Mouse (Mus musculus): ENCODE measurements around the gene Hormad2. TPM values are rescaled to one million over a fixed set of nuclear protein-coding genes. Genes with fewer than 3 reads are reported as not detected.

Gene Hormad2
- polyA plus RNA-seq (2016; fragmentation: Nextera tagmentation; extraction: Ambion mirVana): 0.10 and 0.66 TPM in 2 replicates

- Histone ChIP-seq H3K27ac (no peak within 1 kb of the TSS), H3K4me3 (no peak within 1 kb of the TSS), H3K4me1 (0 out of 2 replicates have a peak, but pooled peaks cover 3% of the 10 kb centered on the region), H3K9me3 (no peaks in the 10 kb centered on the region), H3K9ac (no peak within 1 kb of the TSS), H3K27me3 (no peaks in the 10 kb centered on the region), H3K36me3 (no peaks in the 10 kb centered on the region), H3K4me2 (replicated peaks) (no peak within 1 kb of the TSS)
- 54% methylated on average over 19 of the region's 19 CpGs for WGBS
- ATAC-seq (ENCODE audit: insufficient number of reproducible peaks, insufficient read depth, low FRiP score, low TSS enrichment): peak; percentile 52; the same call in 1 of the 2 replicates
Observed at GRCm38 (mm10) chr11:4440978-4441377, at the start of gene Hormad2. Gene Hormad2, minus strand, starts transcription at chr11:4441105.

GRCm38 (mm10) chr11:4489207-4489606, 48.3 kb upstream of the Hormad2 start:
- Histone ChIP-seq H3K36me3 (peaks cover 90% of the 10 kb centered on the region), H3K4me2 (replicated peaks) (no peak overlapping the region), H3K27ac (no peak overlapping the region), H3K4me3 (no peak overlapping the region), H3K4me1 (no peaks in the 10 kb centered on the region), H3K9me3 (no peaks in the 10 kb centered on the region), H3K9ac (no peak overlapping the region), H3K27me3 (no peaks in the 10 kb centered on the region)
- ATAC-seq (ENCODE audit: insufficient number of reproducible peaks, insufficient read depth, low FRiP score, low TSS enrichment): no peak
- 83% methylated on average over 4 of the region's 4 CpGs for WGBS

GRCm38 (mm10) chr11:4488798-4489197, 47.9 kb upstream of the Hormad2 start:
- Histone ChIP-seq H3K4me2 (replicated peaks) (no peak overlapping the region), H3K27me3 (no peaks in the 10 kb centered on the region), H3K36me3 (peaks cover 93% of the 10 kb centered on the region), H3K9me3 (no peaks in the 10 kb centered on the region), H3K9ac (no peak overlapping the region), H3K4me1 (no peaks in the 10 kb centered on the region), H3K4me3 (no peak overlapping the region), H3K27ac (no peak overlapping the region)
- ATAC-seq (ENCODE audit: insufficient number of reproducible peaks, insufficient read depth, low FRiP score, low TSS enrichment): no peak
- WGBS: 98% methylated on average over 2 of the region's 2 CpGs

GRCm38 (mm10) chr11:4488367-4488766, 47.5 kb upstream of the Hormad2 start:
- Histone ChIP-seq H3K4me1 (no peaks in the 10 kb centered on the region), H3K27ac (no peak overlapping the region), H3K9me3 (no peaks in the 10 kb centered on the region), H3K4me3 (no peak overlapping the region), H3K36me3 (peaks cover 93% of the 10 kb centered on the region), H3K4me2 (replicated peaks) (no peak overlapping the region), H3K9ac (no peak overlapping the region), H3K27me3 (no peaks in the 10 kb centered on the region)
- no peak for ATAC-seq (ENCODE audit: insufficient number of reproducible peaks, insufficient read depth, low FRiP score, low TSS enrichment)
- WGBS: 95% methylated on average over 13 of the region's 13 CpGs

- Histone ChIP-seq H3K4me2 (replicated peaks) (no peak overlapping the region), H3K9ac (no peak overlapping the region), H3K9me3 (no peaks in the 10 kb centered on the region), H3K27ac (no peak overlapping the region), H3K27me3 (no peaks in the 10 kb centered on the region), H3K36me3 (peaks cover 96% of the 10 kb centered on the region), H3K4me1 (no peaks in the 10 kb centered on the region), H3K4me3 (no peak overlapping the region)
- no peak for ATAC-seq (ENCODE audit: insufficient number of reproducible peaks, insufficient read depth, low FRiP score, low TSS enrichment)
- 93% methylated on average over 8 of the region's 8 CpGs for WGBS
Observed at GRCm38 (mm10) chr11:4487401-4487965, 46.6 kb upstream of the Hormad2 start.

GRCm38 (mm10) chr11:4484541-4484940, 43.6 kb upstream of the Hormad2 start:
- H3K4me2 ChIP-seq (replicated peaks): no peak overlapping the region
- H3K27me3 ChIP-seq: no peaks in the 10 kb centered on the region
- no peak overlapping the region for H3K9ac ChIP-seq
- no peak overlapping the region for H3K27ac ChIP-seq
- H3K36me3 ChIP-seq: peaks cover 92% of the 10 kb centered on the region
- no peak for ATAC-seq (ENCODE audit: insufficient number of reproducible peaks, insufficient read depth, low FRiP score, low TSS enrichment)
- H3K4me1 ChIP-seq: no peaks in the 10 kb centered on the region
- H3K4me3 ChIP-seq: no peak overlapping the region
- WGBS: 91% methylated on average over 5 of the region's 5 CpGs
- no peaks in the 10 kb centered on the region for H3K9me3 ChIP-seq

GRCm38 (mm10) chr11:4482641-4483040, 41.7 kb upstream of the Hormad2 start:
- H3K27ac ChIP-seq: no peak overlapping the region
- H3K36me3 ChIP-seq: peaks cover 79% of the 10 kb centered on the region
- no peaks in the 10 kb centered on the region for H3K9me3 ChIP-seq
- H3K9ac ChIP-seq: no peak overlapping the region
- 85% methylated on average over 5 of the region's 5 CpGs for WGBS
- H3K27me3 ChIP-seq: no peaks in the 10 kb centered on the region
- ATAC-seq (ENCODE audit: insufficient number of reproducible peaks, insufficient read depth, low FRiP score, low TSS enrichment): no peak
- no peaks in the 10 kb centered on the region for H3K4me1 ChIP-seq
- no peak overlapping the region for H3K4me2 ChIP-seq (replicated peaks)
- no peak overlapping the region for H3K4me3 ChIP-seq

- Histone ChIP-seq H3K4me1 (no peaks in the 10 kb centered on the region), H3K9ac (no peak overlapping the region), H3K36me3 (peaks cover 18% of the 10 kb centered on the region), H3K27me3 (no peaks in the 10 kb centered on the region), H3K4me3 (no peak overlapping the region), H3K4me2 (replicated peaks) (no peak overlapping the region), H3K27ac (no peak overlapping the region), H3K9me3 (no peaks in the 10 kb centered on the region)
- ATAC-seq (ENCODE audit: insufficient number of reproducible peaks, insufficient read depth, low FRiP score, low TSS enrichment): no peak
- 94% methylated on average over 4 of the region's 4 CpGs for WGBS
Observed at GRCm38 (mm10) chr11:4476184-4476697, 35.3 kb upstream of the Hormad2 start.

GRCm38 (mm10) chr11:4472464-4473179, 31.7 kb upstream of the Hormad2 start:
- no peak overlapping the region for H3K4me3 ChIP-seq
- 63% methylated on average over 7 of the region's 7 CpGs for WGBS
- no peak overlapping the region for H3K4me2 ChIP-seq (replicated peaks)
- H3K27me3 ChIP-seq: no peaks in the 10 kb centered on the region
- H3K9me3 ChIP-seq: no peaks in the 10 kb centered on the region
- no peaks in the 10 kb centered on the region for H3K36me3 ChIP-seq
- no peak overlapping the region for H3K27ac ChIP-seq
- no peak for ATAC-seq (ENCODE audit: insufficient number of reproducible peaks, insufficient read depth, low FRiP score, low TSS enrichment)
- no peaks in the 10 kb centered on the region for H3K4me1 ChIP-seq
- no peak overlapping the region for H3K9ac ChIP-seq

- Histone ChIP-seq H3K4me2 (replicated peaks) (no peak overlapping the region), H3K36me3 (no peaks in the 10 kb centered on the region), H3K27ac (no peak overlapping the region), H3K4me3 (no peak overlapping the region), H3K27me3 (no peaks in the 10 kb centered on the region), H3K9me3 (no peaks in the 10 kb centered on the region), H3K4me1 (no peaks in the 10 kb centered on the region), H3K9ac (no peak overlapping the region)
- WGBS: 82% methylated on average over 5 of the region's 5 CpGs
- no peak for ATAC-seq (ENCODE audit: insufficient number of reproducible peaks, insufficient read depth, low FRiP score, low TSS enrichment)
Observed at GRCm38 (mm10) chr11:4471734-4472133, 30.8 kb upstream of the Hormad2 start.

GRCm38 (mm10) chr11:4471251-4471650, 30.3 kb upstream of the Hormad2 start:
- Histone ChIP-seq H3K4me3 (no peak overlapping the region), H3K9ac (no peak overlapping the region), H3K9me3 (no peaks in the 10 kb centered on the region), H3K36me3 (no peaks in the 10 kb centered on the region), H3K27ac (no peak overlapping the region), H3K4me2 (replicated peaks) (no peak overlapping the region), H3K27me3 (no peaks in the 10 kb centered on the region), H3K4me1 (no peaks in the 10 kb centered on the region)
- no peak for ATAC-seq (ENCODE audit: insufficient number of reproducible peaks, insufficient read depth, low FRiP score, low TSS enrichment)

- Histone ChIP-seq H3K4me2 (replicated peaks) (no peak overlapping the region), H3K4me1 (no peaks in the 10 kb centered on the region), H3K27ac (no peak overlapping the region), H3K36me3 (no peaks in the 10 kb centered on the region), H3K4me3 (no peak overlapping the region), H3K9ac (no peak overlapping the region), H3K9me3 (no peaks in the 10 kb centered on the region), H3K27me3 (no peaks in the 10 kb centered on the region)
- ATAC-seq (ENCODE audit: insufficient number of reproducible peaks, insufficient read depth, low FRiP score, low TSS enrichment): no peak
- 60% methylated on average over 5 of the region's 5 CpGs for WGBS
Observed at GRCm38 (mm10) chr11:4469091-4469490, 28.2 kb upstream of the Hormad2 start.
